Mouse (Mus musculus) embryonic facial prominence, embryonic 15.5 days (tissue): ENCODE measurements around the gene Srek1ip1. TPM values are rescaled to one million over a fixed set of nuclear protein-coding genes. Genes with fewer than 3 reads are reported as not detected.
A peak's percentile ranks its signal among the peaks of the same experiment; 100 is the strongest.

Experiments
- ATAC-seq: fragments of 200-750 bp; cut with Nextera tagmentation; 2 replicates; pipeline ENCODE4 v1.8.0; 2017; ENCODE audit warnings: low read depth, moderate TSS enrichment; ENCODE audit not compliant: insufficient number of reproducible peaks, low FRiP score, low TSS enrichment
- H3K27ac ChIP-seq: fragments of 300-500 bp; sonication (generic); replicated peaks from 2 replicates; pipeline ENCODE4 v1.5.1; 2015; ENCODE audit warnings: mild to moderate bottlenecking, inconsistent platforms
- H3K27me3 ChIP-seq: fragments of 300-500 bp; sonication (generic); 2 replicates; pipeline ENCODE4 v1.6.1; 2015; ENCODE audit warnings: inconsistent platforms
- H3K36me3 ChIP-seq: fragments of 300-500 bp; sonication (generic); 2 replicates; pipeline ENCODE4 v1.6.1; 2015; ENCODE audit warnings: mild to moderate bottlenecking, inconsistent platforms
- H3K4me1 ChIP-seq: fragments of 300-500 bp; sonication (generic); 2 replicates; pipeline ENCODE4 v1.6.1; 2015; ENCODE audit warnings: inconsistent platforms
- H3K4me2 ChIP-seq: fragments of 300-500 bp; sonication (generic); replicated peaks from 2 replicates; pipeline ENCODE4 v1.6.1; 2015; ENCODE audit warnings: mild to moderate bottlenecking, inconsistent platforms
- H3K4me3 ChIP-seq: fragments of 300-500 bp; sonication (generic); replicated peaks from 2 replicates; pipeline ENCODE4 v1.5.1; 2015; ENCODE audit warnings: mild to moderate bottlenecking, inconsistent platforms
- H3K9ac ChIP-seq: fragments of 300-500 bp; sonication (generic); 2 replicates; pipeline ENCODE4 v1.6.1; 2015; ENCODE audit warnings: inconsistent platforms
- H3K9me3 ChIP-seq: fragments of 300-500 bp; sonication (generic); replicated peaks from 2 replicates; pipeline ENCODE4 v1.6.1; 2016; ENCODE audit warnings: inconsistent platforms
- WGBS: fragments of 180-500 bp; shearing (Covaris S2); methylation state at CpG from one replicate; pipeline ENCODE4 v1.1.7; 2015; 5-methylcytosine and 5-hydroxymethylcytosine counted together
- polyA plus RNA-seq: library from polyadenylated mRNA; unstranded; fragments of >200 nt; fragmentation: Nextera tagmentation; extraction: Ambion mirVana; gene quantifications from 2 replicates; pipeline ENCODE4 v1.2.1, GENCODE M21; 2015

The Srek1ip1 gene
- polyA plus RNA-seq, 1 experiment from 2014 or later: 24.3 TPM

- no peak overlapping the region for H3K4me3 ChIP-seq
- no peak for ATAC-seq
- no peak overlapping the region for H3K4me2 ChIP-seq
- H3K36me3 ChIP-seq: peaks cover 4% of the 10 kb centered on the region
- H3K9ac ChIP-seq: no peak overlapping the region
- no peaks in the 10 kb centered on the region for H3K9me3 ChIP-seq
- no peaks in the 10 kb centered on the region for H3K27me3 ChIP-seq
- no peaks in the 10 kb centered on the region for H3K4me1 ChIP-seq
- no peak overlapping the region for H3K27ac ChIP-seq
- 86% methylated on average over 13 of the region's 13 CpGs for WGBS
These were observed 51.2 kb downstream of the Srek1ip1 start for GRCm38 (mm10) chr13:104843295-104844089.

GRCm38 (mm10) chr13:104853645-104854044, 61.4 kb downstream of the Srek1ip1 start:
- Histone ChIP-seq H3K36me3 (no peaks in the 10 kb centered on the region), H3K27ac (no peak overlapping the region), H3K9ac (no peak overlapping the region), H3K9me3 (no peaks in the 10 kb centered on the region), H3K4me1 (no peaks in the 10 kb centered on the region), H3K27me3 (no peaks in the 10 kb centered on the region), H3K4me2 (no peak overlapping the region), H3K4me3 (no peak overlapping the region)
- ATAC-seq: no peak
- 78% methylated on average over 2 of the region's 2 CpGs for WGBS

GRCm38 (mm10) chr13:104863127-104863979, 71.1 kb downstream of the Srek1ip1 start, which contains the start of gene Shisal2b:
Shisal2b (minus strand) TSS chr13:104863893.
- H3K9ac ChIP-seq: peak within 1 kb of the TSS; percentile 42
- peak; percentile 85 for ATAC-seq
- 4% methylated on average over 38 of the region's 38 CpGs for WGBS

GRCm38 (mm10) chr13:104866726-104867125, 74.4 kb downstream of the Srek1ip1 start:
- peaks cover 11% of the 10 kb centered on the region; the same call in 1 of the 2 replicates for H3K4me1 ChIP-seq
- H3K27ac ChIP-seq: no peak overlapping the region
- H3K9ac ChIP-seq: no peak overlapping the region
- H3K4me3 ChIP-seq: no peak overlapping the region
- H3K9me3 ChIP-seq: no peaks in the 10 kb centered on the region
- no peak overlapping the region for H3K4me2 ChIP-seq
- H3K36me3 ChIP-seq: no peaks in the 10 kb centered on the region
- WGBS: 68% methylated on average over 5 of the region's 5 CpGs
- ATAC-seq: no peak
- no peaks in the 10 kb centered on the region for H3K27me3 ChIP-seq

More at GRCm38 (mm10) chr13:104863127-104863979, 71.1 kb downstream of the Srek1ip1 start, which contains the start of gene Shisal2b:
- H3K4me2 ChIP-seq: peak within 1 kb of the TSS; percentile 97
- H3K36me3 ChIP-seq: no peaks in the 10 kb centered on the region
- peak within 1 kb of the TSS; percentile 49 for H3K4me3 ChIP-seq
- H3K27me3 ChIP-seq: no peaks in the 10 kb centered on the region
- H3K27ac ChIP-seq: no peak within 1 kb of the TSS
- H3K4me1 ChIP-seq: peaks cover 11% of the 10 kb centered on the region; the same call in 1 of the 2 replicates
- no peaks in the 10 kb centered on the region for H3K9me3 ChIP-seq

- Histone ChIP-seq H3K9ac (no peak overlapping the region), H3K36me3 (no peaks in the 10 kb centered on the region), H3K27ac (no peak overlapping the region), H3K4me3 (no peak overlapping the region), H3K27me3 (no peaks in the 10 kb centered on the region), H3K4me2 (no peak overlapping the region), H3K4me1 (no peaks in the 10 kb centered on the region), H3K9me3 (no peaks in the 10 kb centered on the region)
- no peak for ATAC-seq
- 85% methylated on average over 2 of the region's 2 CpGs for WGBS
These were observed 77.6 kb downstream of the Srek1ip1 start for GRCm38 (mm10) chr13:104869907-104870306.

- Histone ChIP-seq H3K4me1 (no peaks in the 10 kb centered on the region), H3K4me3 (no peak overlapping the region), H3K9me3 (no peaks in the 10 kb centered on the region), H3K4me2 (no peak overlapping the region), H3K27ac (no peak overlapping the region), H3K27me3 (no peaks in the 10 kb centered on the region), H3K9ac (no peak overlapping the region), H3K36me3 (no peaks in the 10 kb centered on the region)
- WGBS: 77% methylated on average over 4 of the region's 4 CpGs
- ATAC-seq: no peak
These were observed 86.2 kb downstream of the Srek1ip1 start for GRCm38 (mm10) chr13:104878508-104878907.

GRCm38 (mm10) chr13:104883566-104884249, 91.4 kb downstream of the Srek1ip1 start:
- Histone ChIP-seq H3K27ac (no peak overlapping the region), H3K4me1 (no peaks in the 10 kb centered on the region), H3K36me3 (no peaks in the 10 kb centered on the region), H3K27me3 (no peaks in the 10 kb centered on the region), H3K9me3 (no peaks in the 10 kb centered on the region), H3K4me3 (no peak overlapping the region), H3K9ac (no peak overlapping the region), H3K4me2 (no peak overlapping the region)
- WGBS: 33% methylated on average over 16 of the region's 16 CpGs
- ATAC-seq: no peak

- H3K9me3 ChIP-seq: no peaks in the 10 kb centered on the region
- H3K4me1 ChIP-seq: no peaks in the 10 kb centered on the region
- H3K4me2 ChIP-seq: no peak overlapping the region
- no peak overlapping the region for H3K27ac ChIP-seq
- H3K4me3 ChIP-seq: no peak overlapping the region
- WGBS: 68% methylated on average over 8 of the region's 8 CpGs
- ATAC-seq: no peak
- H3K9ac ChIP-seq: no peak overlapping the region
- no peaks in the 10 kb centered on the region for H3K27me3 ChIP-seq
- H3K36me3 ChIP-seq: no peaks in the 10 kb centered on the region
These were observed 94.2 kb downstream of the Srek1ip1 start for GRCm38 (mm10) chr13:104886308-104887032.
